Mouse (Mus musculus) CH12.LX (cell line): Measurements from ENCODE around the gene Muc4. TPM values are rescaled to one million over a fixed set of nuclear protein-coding genes. Genes with fewer than 3 reads are reported as not detected.

ENCODE experiments used
- DNase-seq: peaks from one replicate; pipeline ENCODE4 v3.0.0-alpha.2; 2013; ENCODE audit errors: extremely low read depth
- H3K27ac ChIP-seq: 2 replicates; pipeline ENCODE4 v1.5.1; 2012; ENCODE audit warnings: low read depth, mild to moderate bottlenecking, control low read depth, moderate library complexity; ENCODE audit not compliant: insufficient read depth
- H3K27me3 ChIP-seq: replicated peaks from 2 replicates; pipeline ENCODE3; 2012; ENCODE audit warnings: inconsistent platforms
- H3K36me3 ChIP-seq, 2 experiments: replicated peaks in 1 of 2; 2 replicates each; pipeline versions ENCODE3 to v1.6.1; 2012; ENCODE audit warnings: inconsistent platforms in 1 of 2, low read length in 1 of 2, mild to moderate bottlenecking in 1 of 2, mixed read lengths in 1 of 2, moderate library complexity in 1 of 2; ENCODE audit not compliant: control insufficient read depth in 1 of 2, insufficient read depth in 1 of 2
- H3K4me1 ChIP-seq, 2 experiments: 2 replicates each; pipeline ENCODE4 v1.6.1; 2012; ENCODE audit warnings: inconsistent platforms in 1 of 2, moderate library complexity in 1 of 2; ENCODE audit not compliant: insufficient read depth in 2 of 2, control insufficient read depth in 1 of 2
- H3K4me2 ChIP-seq: 2 replicates; pipeline ENCODE4 v1.6.1; 2012; ENCODE audit warnings: low read depth, mild to moderate bottlenecking, control low read depth; ENCODE audit not compliant: poor library complexity, insufficient read depth, severe bottlenecking
- H3K4me3 ChIP-seq, 3 experiments: fragments of 150-350 bp in 1 of 3; sonication (generic) in 1 of 3; replicated peaks in 1 of 3; 2 replicates each; pipeline versions ENCODE3 to v1.5.1; 2011 to 2012; ENCODE audit warnings: low read depth in 2 of 3, low read length in 2 of 3, mild to moderate bottlenecking in 2 of 3, moderate library complexity in 2 of 3, control low read depth in 1 of 3, improper control_type of control experiment in 1 of 3, inconsistent platforms in 1 of 3, mixed read lengths in 1 of 3; ENCODE audit not compliant: poor library complexity in 1 of 3
- H3K79me2 ChIP-seq: replicated peaks from 2 replicates; pipeline ENCODE4 v1.6.1; 2012; ENCODE audit warnings: mild to moderate bottlenecking, moderate library complexity; ENCODE audit not compliant: control insufficient read depth, poor library complexity, insufficient read depth, severe bottlenecking; ENCODE audit errors: extremely low read depth
- H3K9ac ChIP-seq: 2 replicates; pipeline ENCODE4 v1.6.1; 2012; ENCODE audit warnings: low read depth, mild to moderate bottlenecking, control low read depth, moderate library complexity; ENCODE audit not compliant: insufficient read depth
- H3K9me3 ChIP-seq: replicated peaks from 2 replicates; pipeline ENCODE3; 2012; ENCODE audit warnings: low read length, inconsistent platforms, mixed read lengths
- BHLHE40 ChIP-seq: IDR thresholded peaks from 2 replicates; pipeline ENCODE4 v1.6.1; 2011; ENCODE audit warnings: mild to moderate bottlenecking, low read depth, low read length, improper control_type of control experiment
- CHD2 ChIP-seq: IDR thresholded peaks from 2 replicates; pipeline ENCODE4 v1.6.1; 2011; ENCODE audit warnings: low read length, improper control_type of control experiment
- ELF1 ChIP-seq: IDR thresholded peaks from 2 replicates; pipeline ENCODE4 v1.6.1; 2014; ENCODE audit warnings: low read depth, mild to moderate bottlenecking, inconsistent platforms, low read length, improper control_type of control experiment
- EP300 ChIP-seq: IDR thresholded peaks from 2 replicates; pipeline ENCODE4 v1.6.1; 2011; ENCODE audit warnings: low read length, improper control_type of control experiment
- GABPA ChIP-seq: IDR thresholded peaks from 2 replicates; pipeline ENCODE4 v1.6.1; 2012; ENCODE audit warnings: low read depth, low read length, improper control_type of control experiment, inconsistent platforms; ENCODE audit not compliant: insufficient replicate concordance
- HCFC1 ChIP-seq: IDR thresholded peaks from 2 replicates; pipeline ENCODE4 v1.6.1; 2012; ENCODE audit warnings: low read depth, mild to moderate bottlenecking, inconsistent platforms, low read length, improper control_type of control experiment
- IRF4 ChIP-seq: IDR thresholded peaks from 2 replicates; pipeline ENCODE4 v1.6.1; 2014; ENCODE audit warnings: low read depth, mild to moderate bottlenecking, inconsistent platforms, low read length, improper control_type of control experiment
- JUN ChIP-seq: IDR thresholded peaks from 2 replicates; pipeline ENCODE4 v1.6.1; 2011; ENCODE audit warnings: low read depth, mild to moderate bottlenecking, low read length, improper control_type of control experiment, moderate library complexity; ENCODE audit not compliant: insufficient read depth
- JUND ChIP-seq: conservative IDR thresholded peaks from 2 replicates; pipeline ENCODE4 v1.6.1; 2011; ENCODE audit warnings: low read depth, low read length, improper control_type of control experiment
- KAT2A ChIP-seq: IDR thresholded peaks from 2 replicates; pipeline ENCODE4 v1.6.1; 2012; ENCODE audit warnings: low read length, improper control_type of control experiment, inconsistent platforms; ENCODE audit not compliant: insufficient replicate concordance
- MAFK ChIP-seq: IDR thresholded peaks from 2 replicates; pipeline ENCODE4 v1.6.1; 2011; ENCODE audit warnings: low read length, improper control_type of control experiment; ENCODE audit not compliant: insufficient replicate concordance
- MAX ChIP-seq: IDR thresholded peaks from 2 replicates; pipeline ENCODE4 v1.6.1; 2011; ENCODE audit warnings: low read length, improper control_type of control experiment
- MEF2A ChIP-seq: IDR thresholded peaks from 2 replicates; pipeline ENCODE4 v1.6.1; 2014; ENCODE audit warnings: low read depth, mild to moderate bottlenecking, inconsistent platforms, low read length, improper control_type of control experiment, borderline replicate concordance
- NRF1 ChIP-seq: IDR thresholded peaks from 2 replicates; pipeline ENCODE4 v1.6.1; 2014; ENCODE audit warnings: low read depth, mild to moderate bottlenecking, inconsistent platforms, low read length, improper control_type of control experiment, moderate library complexity
- POLR2A ChIP-seq: IDR thresholded peaks from 2 replicates; pipeline ENCODE4 v1.6.1; 2011; ENCODE audit warnings: low read depth, mild to moderate bottlenecking, improper control_type of control experiment, low read length
- POLR2AphosphoS2 ChIP-seq: IDR thresholded peaks from 2 replicates; pipeline ENCODE4 v1.6.1; 2011; ENCODE audit warnings: low read depth, low read length, improper control_type of control experiment
- RAD21 ChIP-seq: IDR thresholded peaks from 2 replicates; pipeline ENCODE4 v1.6.1; 2011; ENCODE audit warnings: low read depth, mild to moderate bottlenecking, low read length, improper control_type of control experiment, moderate library complexity
- SMC3 ChIP-seq: IDR thresholded peaks from 2 replicates; pipeline ENCODE4 v1.6.1; 2011; ENCODE audit warnings: low read depth, low read length, improper control_type of control experiment
- TBP ChIP-seq: conservative IDR thresholded peaks from 2 replicates; pipeline ENCODE4 v1.6.1; 2011; ENCODE audit warnings: low read depth, low read length, improper control_type of control experiment
- TCF12 ChIP-seq: IDR thresholded peaks from 2 replicates; pipeline ENCODE4 v1.6.1; 2014; ENCODE audit warnings: low read depth, mild to moderate bottlenecking, inconsistent platforms, low read length, improper control_type of control experiment
- USF1 ChIP-seq: IDR thresholded peaks from 2 replicates; pipeline ENCODE4 v1.6.1; 2014; ENCODE audit warnings: low read depth, mild to moderate bottlenecking, inconsistent platforms, low read length, improper control_type of control experiment
- ZNF384 ChIP-seq: IDR thresholded peaks from 2 replicates; pipeline ENCODE4 v1.6.1; 2012; ENCODE audit warnings: low read depth, low read length, improper control_type of control experiment, inconsistent platforms
- dilution Hi-C: fragments of 300-500 bp; cut with MboI; formaldehyde crosslinking; loops from 2 replicates; pipeline ENCODE4 v1.14.3; 2020; ENCODE audit warnings: low sequenced_read_pairs; ENCODE audit not compliant: extremely low pct_unique_long_range_greater_than_20kb, extremely low pct_ligation_motif_present
- in situ Hi-C: fragments of 300-500 bp; cut with MboI; formaldehyde crosslinking; loops from 3 replicates; pipeline ENCODE4 v1.14.3; 2019; ENCODE audit warnings: low sequenced_read_pairs, low pct_ligation_motif_present, low pct_unique_long_range_greater_than_20kb, mixed read lengths
- polyA plus RNA-seq: library from polyadenylated mRNA; unstranded; fragments of >175 nt; gene quantifications from 2 replicates; pipeline ENCODE4 v1.2.1, GENCODE M21; 2012; ENCODE audit warnings: low read depth; ENCODE audit not compliant: insufficient read length
- total RNA-seq, 2 experiments: library from RNA; depleted of rRNA; stranded (reverse); fragments of 300-350 nt in 1 of 2; fragments of >200 nt in 1 of 2; gene quantifications; 2 replicates each; pipeline ENCODE4 v1.2.3; 2012 to 2014

The Muc4 gene
- total and polyA plus RNA-seq, 3 experiments, result 0.09 to 0.51 (median 0.34) TPM

- H3K4me2 ChIP-seq, result no peak overlapping the region
- dilution Hi-C loops, result no loop called here
- H3K27ac ChIP-seq, result no peak overlapping the region
- H3K9me3 ChIP-seq, result no peaks in the 10 kb centered on the region
- peaks cover 14 to 24% of the 10 kb centered on the region in 2 experiments for H3K4me1 ChIP-seq
- no peak overlapping the region for H3K9ac ChIP-seq
- H3K4me3 ChIP-seq, result no peak overlapping the region
- in situ Hi-C loops, result loop anchor here (5.0 kb wide), 1 partner anchor 33 kb away; no protein-coding TSS in a partner anchor
- TF ChIP-seq IRF4 (peak; percentile 75), TBP (no peak), EP300 (peak; percentile 81), JUND (no peak), MAFK (peak; percentile 66), KAT2A (no peak), HCFC1 (no peak), SMC3 (no peak), USF1 (no peak), ZNF384 (no peak), ELF1 (no peak), GABPA (no peak), NRF1 (no peak), POLR2AphosphoS2 (no peak), RAD21 (no peak), BHLHE40 (0 out of 2 replicates have a peak, but pooled peaks have one; percentile 33), CHD2 (0 out of 2 replicates have a peak, but pooled peaks have one; percentile 26), TCF12 (0 out of 2 replicates have a peak, but pooled peaks have one; percentile 14), POLR2A (no peak), JUN (no peak), MAX (no peak), MEF2A (no peak)
- peak; percentile 33 for DNase-seq
- H3K27me3 ChIP-seq, result no peaks in the 10 kb centered on the region
- H3K36me3 ChIP-seq, result no peaks in the 10 kb centered on the region
- no peaks in the 10 kb centered on the region for H3K79me2 ChIP-seq
These were observed 59.5 kb downstream of the Muc4 start for GRCm38 (mm10) chr16:32795177-32795576.
